Mouse (Mus musculus) embryo, embryonic 10 days (tissue): ENCODE data around the gene Ptger4.

Experiments
- DNase-seq: peaks from one replicate; pipeline ENCODE4 v3.0.0-alpha.2; 2015; ENCODE audit warnings: low spot score

The Ptger4 gene

DNA sequence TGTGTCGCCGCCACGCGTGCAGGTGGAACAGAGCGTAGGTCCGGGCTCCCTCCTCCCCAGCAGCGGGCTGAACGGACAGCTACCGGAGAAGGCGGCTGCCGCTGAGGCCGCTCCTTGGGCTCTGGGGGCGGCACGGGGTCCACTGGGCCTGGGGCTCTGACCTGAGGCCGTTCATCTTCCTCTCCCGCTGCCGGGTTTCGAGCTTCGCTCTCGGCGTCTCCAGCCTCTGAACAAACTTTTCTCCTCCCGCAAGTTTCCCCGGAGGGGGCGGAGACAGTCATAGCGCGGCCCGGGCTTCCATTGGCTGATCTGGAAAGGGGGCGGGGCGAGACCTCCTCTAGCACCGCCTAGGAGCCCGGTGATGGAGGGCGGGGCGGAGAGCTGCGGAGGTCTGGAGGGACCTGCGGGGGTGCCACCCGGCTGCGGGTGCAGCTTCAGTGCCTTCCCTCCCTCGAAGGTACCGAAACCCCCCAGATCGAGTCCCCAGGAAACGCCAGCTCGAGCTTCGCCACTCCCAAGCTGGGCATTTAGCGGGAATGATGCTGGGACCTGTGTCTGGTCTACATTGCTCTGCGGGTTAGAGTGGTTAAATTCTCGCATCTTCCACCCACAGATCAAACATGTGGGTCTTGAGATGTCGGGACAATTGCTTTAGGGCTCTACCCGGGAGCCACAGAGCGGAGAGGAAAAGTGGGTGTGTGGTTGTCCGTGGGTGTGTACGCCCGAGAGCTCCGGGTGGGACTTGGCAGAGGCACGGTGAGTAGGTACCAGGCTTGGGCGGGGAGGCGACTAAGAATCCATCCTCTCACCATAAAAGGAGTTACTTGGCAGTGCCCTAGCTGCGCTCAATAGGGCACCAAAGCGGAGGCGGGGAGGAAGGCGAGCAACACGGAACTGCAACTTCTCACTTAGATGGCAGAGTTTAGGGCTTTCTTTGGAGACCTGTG, at the start of gene Ptger4:
Gene Ptger4, minus strand, starts transcription at position 229 of the 947 bp plus-strand sequence.
- peak; percentile 90 for DNase-seq

GRCm38 (mm10) chr15:5288412-5288811, 44.4 kb upstream of the Ptger4 start:
- no peak for DNase-seq

DNA sequence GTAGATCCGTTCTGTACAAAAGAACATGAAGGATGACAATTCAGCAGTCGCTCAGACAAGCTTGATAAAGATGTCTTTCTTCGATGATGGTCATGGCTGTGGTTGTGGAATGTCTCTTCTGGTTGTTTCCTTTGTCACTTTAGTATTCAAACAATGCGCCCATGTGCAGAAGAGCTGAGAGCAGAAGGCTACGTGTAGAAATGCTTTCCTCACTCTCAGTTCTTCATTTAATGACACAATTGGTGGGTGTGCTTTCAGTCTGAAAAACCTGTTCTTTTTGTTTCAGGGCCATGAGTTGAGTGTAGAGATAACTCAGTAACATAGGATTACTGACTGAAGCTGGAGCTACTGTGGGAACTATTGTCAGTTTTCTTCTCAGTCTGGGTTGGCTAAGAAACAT, 43.1 kb upstream of the Ptger4 start:
- no peak for DNase-seq

DNA sequence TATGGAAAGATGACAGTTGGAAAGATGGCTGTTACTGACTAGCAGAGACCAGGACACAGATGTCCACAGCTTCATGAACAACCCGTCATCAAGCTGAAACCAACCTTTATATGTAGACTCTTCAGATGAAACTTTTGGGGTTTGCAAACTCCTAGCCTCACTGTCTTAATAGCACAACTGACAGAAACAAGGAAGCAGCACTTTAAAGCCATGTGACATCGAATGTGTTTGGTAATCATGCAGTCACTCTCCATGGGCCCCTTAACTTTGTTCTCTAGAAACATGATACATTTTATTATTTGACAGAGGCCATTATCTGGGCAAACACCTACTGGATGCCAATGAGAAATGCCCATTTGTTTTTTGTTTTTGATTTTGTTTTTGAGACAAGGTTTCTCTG, 37.3 kb upstream of the Ptger4 start:
- no peak for DNase-seq

- no peak for DNase-seq
Observed at GRCm38 (mm10) chr15:5279831-5280230, 35.8 kb upstream of the Ptger4 start.

DNA sequence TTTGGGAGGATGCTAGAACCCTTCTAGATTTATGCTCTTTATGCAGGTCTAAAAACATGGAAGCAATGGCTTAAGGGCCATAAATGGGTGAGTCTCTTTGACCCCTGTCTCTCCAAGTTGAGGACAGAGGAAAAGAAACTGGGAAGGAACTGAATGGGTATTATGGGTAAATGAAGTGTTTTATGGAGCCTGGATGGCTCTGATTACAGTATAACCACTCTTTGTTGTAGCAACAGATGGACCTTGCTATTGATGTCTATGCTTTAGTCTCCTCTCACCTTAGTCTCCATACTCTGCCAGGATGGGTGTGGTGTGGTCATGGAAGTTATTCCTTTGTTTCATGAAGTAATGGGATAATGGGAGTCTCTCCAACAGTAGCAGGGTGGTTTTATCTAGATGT, 34.5 kb upstream of the Ptger4 start:
- no peak for DNase-seq

- DNase-seq, result no peak
Observed at GRCm38 (mm10) chr15:5273981-5274380, 30.0 kb upstream of the Ptger4 start.

- DNase-seq, result no peak
Observed at GRCm38 (mm10) chr15:5266095-5266494, 22.1 kb upstream of the Ptger4 start.

DNA sequence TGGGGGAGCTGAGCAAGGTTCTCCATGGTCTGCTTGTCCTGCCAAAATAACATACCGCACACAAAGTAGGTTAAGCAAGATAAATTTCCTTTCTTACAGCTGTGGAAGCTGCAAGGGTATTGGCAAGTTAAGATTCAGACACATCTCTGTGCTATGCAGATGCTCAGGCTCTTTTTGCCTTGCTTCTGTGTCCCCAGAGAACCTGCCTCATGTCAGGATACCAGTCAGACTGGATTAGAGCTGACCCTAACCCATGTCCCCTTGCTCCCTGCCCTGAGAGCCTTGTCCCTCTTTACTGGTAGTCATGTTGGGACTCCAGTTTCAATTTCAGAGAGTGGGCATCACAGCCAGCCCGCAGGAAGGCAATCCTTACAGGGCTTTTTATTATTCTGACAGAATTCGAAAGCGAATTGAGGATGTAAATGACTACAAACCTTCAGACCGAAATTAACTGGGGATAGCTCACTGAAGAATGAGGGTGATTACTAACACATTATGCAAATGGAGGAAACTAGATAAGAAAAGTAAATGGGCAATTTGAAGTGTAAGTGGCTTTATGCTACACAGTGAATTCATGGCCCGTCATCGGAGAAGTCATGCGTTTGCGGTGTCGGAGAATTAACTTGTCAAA, 19.0 kb upstream of the Ptger4 start:
- no peak for DNase-seq

- DNase-seq, result no peak
Observed at GRCm38 (mm10) chr15:5262095-5262667, 18.2 kb upstream of the Ptger4 start.

GRCm38 (mm10) chr15:5261004-5261403, 17.0 kb upstream of the Ptger4 start:
- DNase-seq, result no peak

GRCm38 (mm10) chr15:5260183-5260582, 16.2 kb upstream of the Ptger4 start:
- no peak for DNase-seq

DNA sequence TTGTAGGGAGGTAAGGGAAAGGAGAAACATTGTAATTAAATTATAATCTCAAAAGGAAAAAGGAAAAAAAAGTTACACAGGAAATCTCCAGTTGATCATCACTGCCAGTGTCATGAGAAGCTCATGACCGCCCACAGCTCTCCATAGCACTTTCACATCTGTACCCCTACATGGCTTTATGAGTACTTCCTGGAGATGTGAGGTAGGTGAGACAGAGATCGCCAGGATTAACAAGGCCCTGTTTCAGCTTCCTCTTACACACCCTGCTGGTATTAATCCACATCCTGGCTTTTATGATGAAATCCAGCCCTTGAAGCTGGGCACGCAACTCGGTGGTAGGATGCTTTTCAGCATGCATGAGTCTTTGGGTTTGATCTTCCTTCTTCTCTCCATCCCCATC, 6.2 kb upstream of the Ptger4 start:
- DNase-seq, result no peak

DNA sequence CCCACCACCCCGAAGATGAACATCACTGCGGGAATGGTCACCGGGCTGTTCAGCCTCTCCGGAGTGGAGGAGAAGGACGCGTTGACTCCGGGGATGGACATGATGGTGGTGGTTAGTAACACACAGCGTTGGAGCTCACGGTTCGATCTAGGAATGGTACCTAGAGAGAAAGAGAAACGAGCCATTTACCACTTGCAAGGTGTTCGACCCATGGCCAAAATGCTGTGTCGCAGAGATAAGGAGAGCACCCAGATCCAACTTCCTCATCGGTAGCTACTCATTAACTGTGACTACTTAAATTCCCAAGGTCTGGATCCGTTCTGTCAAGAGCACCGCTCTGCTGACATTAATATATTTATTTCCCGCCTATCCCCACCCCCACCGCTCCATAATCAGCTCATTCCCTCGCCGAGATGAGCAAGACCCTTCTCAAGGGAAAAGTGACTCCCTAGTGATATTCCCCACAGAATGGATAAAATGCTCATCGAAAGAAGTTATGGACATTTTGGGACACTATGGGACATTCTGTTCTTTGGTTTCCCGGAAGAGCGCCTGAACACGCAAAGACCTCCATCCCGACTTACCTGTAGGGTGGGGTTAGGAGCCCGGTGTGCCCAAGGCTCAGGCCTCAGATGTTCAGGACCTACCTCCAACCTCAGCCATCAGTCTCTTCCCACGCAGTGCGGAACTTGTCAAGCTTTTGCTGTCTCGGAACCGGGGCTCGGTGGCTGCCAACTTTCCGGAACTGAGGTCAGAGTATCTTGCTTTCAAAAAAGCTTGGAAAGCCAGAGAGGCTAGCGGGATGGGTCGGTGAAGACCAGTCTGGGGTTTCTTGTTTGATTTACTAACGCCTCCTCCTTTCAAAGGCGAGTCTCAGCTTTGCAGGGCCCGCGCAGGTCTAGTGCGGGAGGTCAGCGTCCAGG, 690 bp downstream of the Ptger4 start:
- peak; percentile 20 for DNase-seq

DNA sequence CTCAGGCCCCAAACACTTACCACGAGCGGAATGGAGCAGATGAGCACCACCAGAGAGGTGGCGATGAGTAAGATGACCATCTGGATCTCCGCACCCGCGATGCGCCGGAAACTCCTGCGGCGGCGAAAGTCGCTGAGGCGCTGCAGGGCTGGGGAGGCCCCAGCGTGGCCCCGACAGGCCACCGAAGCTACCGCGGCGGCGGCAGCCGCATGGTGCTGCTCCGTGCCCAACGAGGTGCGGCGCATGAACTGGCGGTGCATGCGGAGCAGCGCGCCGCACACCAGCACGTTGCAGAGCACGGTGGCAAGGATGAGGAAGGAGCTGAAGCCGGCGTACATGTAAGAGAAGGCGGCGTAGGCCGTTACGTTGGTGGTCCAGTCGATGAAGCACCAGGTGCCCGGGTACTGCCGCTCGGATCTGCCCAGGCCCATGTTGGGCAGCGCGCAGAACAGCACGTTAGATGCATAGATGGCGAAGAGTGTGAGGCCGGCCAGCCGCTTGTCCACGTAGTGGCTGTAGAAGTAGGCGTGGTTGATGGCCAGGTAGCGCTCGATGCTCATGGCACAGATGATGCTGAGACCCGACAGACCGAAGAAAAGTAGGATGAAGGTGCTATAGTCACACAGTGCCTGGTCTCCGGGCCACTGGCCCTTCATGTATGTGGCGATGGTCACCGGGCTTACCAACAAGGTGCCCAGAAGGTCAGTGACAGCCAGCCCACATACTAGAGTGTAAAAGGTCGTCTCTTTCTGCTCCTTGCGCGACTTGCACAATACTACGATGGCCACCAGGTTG, 1.5 kb downstream of the Ptger4 start:
- DNase-seq, result peak; percentile 48

DNA sequence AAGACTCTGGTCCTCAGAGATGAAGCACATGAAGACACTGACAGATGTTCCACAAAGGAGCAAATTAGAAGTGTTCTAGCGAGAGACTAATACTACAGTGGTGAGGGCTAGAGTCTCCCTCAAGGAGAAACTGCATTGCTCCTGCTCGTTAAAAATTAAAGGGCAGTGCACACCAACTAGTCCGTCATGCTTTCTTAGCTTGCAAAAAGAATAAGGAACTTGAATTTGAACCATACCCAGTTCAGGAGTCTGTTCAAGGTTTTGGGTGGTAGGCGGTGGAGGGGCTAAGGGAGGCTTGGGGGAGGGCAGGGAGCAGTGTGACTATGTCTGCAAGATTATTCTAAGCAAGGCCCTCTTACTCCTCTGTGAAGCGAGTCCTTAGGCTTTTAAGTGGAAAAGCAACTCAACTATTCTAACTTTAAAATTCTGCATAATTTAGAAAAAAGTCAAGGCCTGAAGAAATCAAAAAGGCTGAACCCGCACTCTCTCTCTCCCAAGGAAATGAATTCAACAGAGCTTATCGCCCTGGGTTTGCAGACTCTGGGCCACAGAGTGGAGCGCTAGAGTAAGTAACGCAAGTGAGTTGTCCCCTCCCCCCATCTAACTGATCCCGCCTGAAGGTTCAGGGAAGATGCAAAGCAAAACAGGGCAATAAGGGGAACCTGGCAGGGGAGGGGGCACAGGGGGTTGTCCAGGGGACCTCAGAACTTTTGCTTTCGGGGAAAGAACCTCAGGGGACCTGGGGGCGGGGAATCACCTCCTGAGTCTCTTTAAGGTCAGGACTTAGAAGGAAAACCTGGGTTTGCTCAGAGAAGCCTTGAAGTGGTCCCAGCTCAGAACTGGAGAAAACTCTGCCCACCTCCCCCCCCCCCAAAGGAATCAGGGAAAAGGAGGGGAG, 2.4 kb downstream of the Ptger4 start:
- DNase-seq, result peak; percentile 77

DNA sequence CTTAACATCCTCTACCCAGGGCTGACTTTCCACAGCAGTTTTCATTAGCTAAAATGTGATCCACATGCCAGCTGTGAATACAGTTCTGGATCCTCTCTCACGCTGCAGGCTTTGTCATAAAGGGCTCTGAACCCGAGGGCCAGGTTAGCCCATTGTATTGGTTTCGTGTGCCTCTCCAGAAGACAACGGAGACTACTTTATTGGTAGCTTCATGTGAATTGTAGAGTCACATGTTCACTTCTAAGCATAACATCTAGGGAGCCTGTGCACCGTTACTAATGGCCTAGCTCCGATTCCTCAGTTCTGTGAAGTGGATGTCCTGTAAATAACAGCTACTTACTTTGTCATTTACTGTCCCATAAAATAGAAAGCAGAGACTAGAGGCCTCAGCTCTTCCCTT, 3.6 kb downstream of the Ptger4 start:
- DNase-seq, result no peak

GRCm38 (mm10) chr15:5239901-5240300, 4.1 kb downstream of the Ptger4 start:
- no peak for DNase-seq

DNA sequence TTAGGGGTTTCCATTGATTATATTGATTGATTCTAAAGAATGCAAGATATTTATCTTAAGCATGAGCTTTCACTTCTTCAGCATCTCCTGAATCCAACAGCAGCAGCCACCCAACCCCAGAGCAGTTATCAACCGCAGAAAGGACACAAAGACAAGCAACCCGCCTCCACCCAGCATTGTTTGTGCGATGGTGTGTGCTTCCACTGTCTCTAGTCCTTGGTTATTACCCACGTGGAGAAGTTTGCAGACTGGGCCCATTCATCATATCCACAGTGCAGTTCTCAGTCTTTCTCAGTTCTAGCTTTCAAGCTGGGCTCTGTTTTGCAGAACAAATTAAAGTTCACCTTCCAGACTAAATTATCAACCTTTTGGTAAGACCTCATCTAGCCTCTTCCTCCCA, 4.6 kb downstream of the Ptger4 start:
- no peak for DNase-seq

DNA sequence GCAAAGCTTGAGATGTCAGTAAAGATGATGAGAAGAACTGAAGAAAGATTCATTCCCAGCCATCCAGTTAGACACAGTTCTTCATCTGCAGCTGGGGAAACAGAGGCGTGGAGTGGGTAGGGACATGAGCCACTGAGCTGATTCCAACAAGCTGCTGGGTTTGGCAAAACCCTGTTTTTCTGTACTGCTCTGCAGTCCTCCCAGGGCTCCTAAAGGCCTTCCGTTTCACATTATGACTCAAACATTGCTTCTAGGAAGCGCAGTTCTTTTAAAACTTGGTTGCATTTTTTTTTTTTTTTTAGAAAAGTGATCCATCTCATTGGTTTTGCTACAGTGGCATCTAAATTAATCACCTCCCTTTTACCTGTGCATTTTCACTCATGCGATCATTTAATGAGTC, 5.4 kb downstream of the Ptger4 start:
- DNase-seq, result no peak
